Mouse (Mus musculus): ENCODE measurements around the gene Rpl36-ps4.

GRCm38 (mm10) chr17:87875346-87875920 lies 45.3 kb upstream of the Rpl36-ps4 start:
- TF ChIP-seq CTCF (IDR thresholded peaks at IDR 0.05; ENCODE audit: control insufficient read depth, insufficient read depth, low read length), result no peak
- TF ChIP-seq POLR2A (IDR thresholded peaks at IDR 0.05; ENCODE audit: borderline replicate concordance, control insufficient read depth, low read depth, low read length), result no peak

Data from bone marrow, adult 2 months (tissue).